Mouse (Mus musculus): ENCODE results near the gene Ppfibp1. TPM values are rescaled to one million over a fixed set of nuclear protein-coding genes. Genes with fewer than 3 reads are reported as not detected.

Ppfibp1 gene
- polyA plus RNA-seq (2015; fragmentation: Nextera tagmentation; extraction: Ambion mirVana) = 41.3 and 71.5 TPM in 2 replicates

GRCm38 (mm10) chr6:146887958-146888659, at the start of gene Ppfibp1:
Ppfibp1 (plus strand) TSS chr6:146888487.

GRCm38 (mm10) chr6:146850050-146850449, 38.2 kb upstream of the Ppfibp1 start, which contains the start of gene Smco2:
Smco2 (plus strand) TSS chr6:146850104.

GRCm38 (mm10) chr6:146954258-146954657, 66.0 kb downstream of the Ppfibp1 start, which contains the start of gene 1700034J05Rik:
1700034J05Rik (minus strand) TSS chr6:146954422.

GRCm38 (mm10) chr6:147032303-147032925, 144.1 kb downstream of the Ppfibp1 start, which contains the start of gene Rep15:
Rep15 (plus strand) TSS chr6:147032584.

GRCm38 (mm10) chr6:147042291-147043290, 154.3 kb downstream of the Ppfibp1 start, which contains the start of gene Mrps35:
Mrps35 (plus strand) TSS chr6:147042764.

Other genes starting within 250 kb of the Ppfibp1 start
- gene Med21, start 245.9 kb upstream of the Ppfibp1 start, polyA plus RNA-seq (2015; fragmentation: Nextera tagmentation; extraction: Ambion mirVana) = 122 and 124 TPM in 2 replicates
- 23.8 and 25.7 TPM in 2 replicates for gene Tm7sf3, start 245.7 kb upstream of the Ppfibp1 start, polyA plus RNA-seq (2015; fragmentation: Nextera tagmentation; extraction: Ambion mirVana)
- gene Stk38l, start 163.5 kb upstream of the Ppfibp1 start, polyA plus RNA-seq (2015; fragmentation: Nextera tagmentation; extraction: Ambion mirVana) = 16.1 and 19.0 TPM in 2 replicates
- gene Arntl2, start 92.4 kb upstream of the Ppfibp1 start, polyA plus RNA-seq (2015; fragmentation: Nextera tagmentation; extraction: Ambion mirVana) = 8.0 and 9.2 TPM in 2 replicates
- not detected in 2 replicates for gene Smco2, start 38.4 kb upstream of the Ppfibp1 start, polyA plus RNA-seq (2015; fragmentation: Nextera tagmentation; extraction: Ambion mirVana)
- 0.10 and 0.11 TPM in 2 replicates for gene 1700034J05Rik, start 65.9 kb downstream of the Ppfibp1 start, polyA plus RNA-seq (2015; fragmentation: Nextera tagmentation; extraction: Ambion mirVana)
- gene Rep15, start 144.1 kb downstream of the Ppfibp1 start, polyA plus RNA-seq (2015; fragmentation: Nextera tagmentation; extraction: Ambion mirVana) = 0.64 and 0.71 TPM in 2 replicates
- 76.7 and 81.2 TPM in 2 replicates for gene Mrps35, start 154.3 kb downstream of the Ppfibp1 start, polyA plus RNA-seq (2015; fragmentation: Nextera tagmentation; extraction: Ambion mirVana)
- 4.7 and 5.5 TPM in 2 replicates for gene Mansc4, start 198.5 kb downstream of the Ppfibp1 start, polyA plus RNA-seq (2015; fragmentation: Nextera tagmentation; extraction: Ambion mirVana)
- gene Klhl42, start 202.9 kb downstream of the Ppfibp1 start, polyA plus RNA-seq (2015; fragmentation: Nextera tagmentation; extraction: Ambion mirVana) = 5.8 and 6.0 TPM in 2 replicates